24 mouse cellular contexts compared by ENCODE assay signal in the genomic region with DNA sequence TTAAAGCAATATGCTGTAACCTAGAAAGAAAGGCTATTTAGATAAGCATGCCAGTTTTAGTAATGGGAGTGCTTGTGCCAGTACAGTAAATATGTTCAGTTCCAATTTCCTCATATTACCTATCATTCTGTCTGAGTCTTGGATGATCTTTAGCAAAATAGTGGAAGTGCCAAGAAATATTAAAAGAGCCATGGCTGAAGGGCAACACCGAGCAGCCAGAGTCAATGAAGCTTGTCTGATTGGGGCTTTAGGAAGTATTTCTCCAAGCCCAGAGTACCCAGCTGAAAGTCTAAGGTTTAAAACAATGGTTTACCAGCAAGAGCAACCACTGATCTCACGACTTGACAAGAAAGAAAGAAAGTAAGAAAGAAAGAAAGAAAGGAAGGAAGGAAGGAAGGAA.
DNase-seq lines count a peak whose midpoint lies in the region; ATAC-seq and TF ChIP-seq lines count a peak whose summit lies in the region.
"Had no signal": no experiment of that assay in that cellular context is flagged by ENCODE, and none has a peak within 500 bp of the region (broad histone marks: within the 10 kb centered on the region; RNA-seq: fewer than 3 reads in every experiment).

No protein-coding gene starts in this region.

- ATAC-seq in liver, embryonic 11.5 days (replicated peaks; ENCODE audit: low FRiP score), result no peak
- no peak for ATAC-seq in hindbrain, embryonic 12.5 days (ENCODE audit: low FRiP score)
- ATAC-seq: forebrain, embryonic 13.5 days; forebrain, embryonic 15.5 days; forebrain, postnatal 0 days had no signal

- H3K4me3 ChIP-seq in kidney, adult 2 months (ENCODE audit: insufficient read depth, low read depth, low read length), result no peak overlapping the region
- H3K4me3 ChIP-seq in liver, adult 2 months (ENCODE audit: insufficient read depth, low read depth, low read length), result no peak overlapping the region
- H3K4me3 ChIP-seq in liver, embryonic 11.5 days (ENCODE audit: low read depth, low read length), result no peak overlapping the region
- no peak overlapping the region for H3K4me3 ChIP-seq in hindbrain, embryonic 12.5 days
- H3K4me3 ChIP-seq: embryonic facial prominence, embryonic 12.5 days; embryonic facial prominence, embryonic 15.5 days; erythroblast, embryonic 14.5 days; forebrain, embryonic 13.5 days; forebrain, embryonic 15.5 days had no signal

- no peaks in the 10 kb centered on the region for H3K27me3 ChIP-seq in kidney, adult 2 months (replicated peaks; ENCODE audit: control insufficient read depth, insufficient read depth, low read length)
- H3K27me3 ChIP-seq in liver, adult 2 months (ENCODE audit: control insufficient read depth, insufficient read depth, low read length), result no peaks in the 10 kb centered on the region
- H3K27me3 ChIP-seq in liver, embryonic 11.5 days (replicated peaks; ENCODE audit: control insufficient read depth, insufficient read depth, low read length), result no peaks in the 10 kb centered on the region
- no peaks in the 10 kb centered on the region for H3K27me3 ChIP-seq in hindbrain, embryonic 12.5 days
- H3K27me3 ChIP-seq: embryonic facial prominence, embryonic 12.5 days; embryonic facial prominence, embryonic 15.5 days; forebrain, embryonic 13.5 days; forebrain, embryonic 15.5 days had no signal

- H3K9me3 ChIP-seq in liver, embryonic 11.5 days (ENCODE audit: control insufficient read depth, low read length), result no peaks in the 10 kb centered on the region
- H3K9me3 ChIP-seq in hindbrain, embryonic 12.5 days (replicated peaks), result no peaks in the 10 kb centered on the region
- H3K9me3 ChIP-seq: embryonic facial prominence, embryonic 12.5 days; embryonic facial prominence, embryonic 15.5 days; forebrain, embryonic 13.5 days; forebrain, embryonic 15.5 days had no signal

- H3K79me2 ChIP-seq in liver, adult 2 months (ENCODE audit: control insufficient read depth, insufficient read depth, low read length), result no peaks in the 10 kb centered on the region

- DNase-seq in kidney, adult 2 months, result peak; percentile 37
- DNase-seq in kidney, postnatal 4 days, result no peak
- DNase-seq in kidney, adult 9 months, result peak; percentile 63
- DNase-seq in kidney, adult 11 months, result no peak
- peak; percentile 43 for DNase-seq in liver, adult 2 months (ENCODE audit: extremely low read depth, low read depth, low spot score)
- DNase-seq in liver, embryonic 11.5 days (ENCODE audit: low spot score), result no peak
- peak; percentile 79 for DNase-seq in gonadal fat pad, adult 2 months (ENCODE audit: low read depth)
- DNase-seq: adrenal gland, adult 2 months; adrenal gland, postnatal 10 days; adrenal gland, postnatal 25 days; cerebellum, adult 11 months; cerebellum, adult 18-20 months; cerebellum, adult 8-10 months; cerebellum, adult 9-11 months; cerebellum, postnatal 14 days; cerebellum, postnatal 36 days; embryo, embryonic 11 days; forebrain, postnatal 0 days had no signal

- no peak overlapping the region for H3K4me2 ChIP-seq in liver, embryonic 11.5 days
- no peak overlapping the region for H3K4me2 ChIP-seq in hindbrain, embryonic 12.5 days (replicated peaks)
- H3K4me2 ChIP-seq: embryonic facial prominence, embryonic 12.5 days; embryonic facial prominence, embryonic 15.5 days; forebrain, embryonic 13.5 days; forebrain, embryonic 15.5 days had no signal

- no peak for TF ChIP-seq POLR2A in kidney, adult 2 months (IDR thresholded peaks at IDR 0.05; ENCODE audit: low read depth, low read length)
- TF ChIP-seq POLR2A in liver, adult 2 months (IDR thresholded peaks at IDR 0.05; ENCODE audit: extremely low read depth, insufficient read depth, low read length), result no peak

- H3K4me1 ChIP-seq in kidney, adult 2 months (ENCODE audit: control insufficient read depth, insufficient read depth, low read length), result no peaks in the 10 kb centered on the region
- H3K4me1 ChIP-seq in liver, adult 2 months (ENCODE audit: control insufficient read depth, insufficient read depth, low read length), result no peaks in the 10 kb centered on the region
- no peaks in the 10 kb centered on the region for H3K4me1 ChIP-seq in liver, embryonic 11.5 days (replicated peaks; ENCODE audit: control insufficient read depth, insufficient read depth, low read length)
- H3K4me1 ChIP-seq in hindbrain, embryonic 12.5 days, result no peaks in the 10 kb centered on the region
- H3K4me1 ChIP-seq: embryonic facial prominence, embryonic 12.5 days; embryonic facial prominence, embryonic 15.5 days; forebrain, embryonic 13.5 days; forebrain, embryonic 15.5 days had no signal

- no peak overlapping the region for H3K9ac ChIP-seq in liver, adult 2 months (ENCODE audit: low read depth, low read length)
- no peak overlapping the region for H3K9ac ChIP-seq in liver, embryonic 11.5 days (ENCODE audit: low read depth, low read length)
- no peak overlapping the region for H3K9ac ChIP-seq in hindbrain, embryonic 12.5 days
- H3K9ac ChIP-seq: embryonic facial prominence, embryonic 12.5 days; embryonic facial prominence, embryonic 15.5 days; forebrain, embryonic 13.5 days; forebrain, embryonic 15.5 days; forebrain, postnatal 0 days had no signal

- 24% methylated on average over 2 of the region's 2 CpGs for WGBS in kidney, adult 2 months
- 26% methylated on average over 2 of the region's 2 CpGs for WGBS in liver, adult 2 months
- WGBS in liver, embryonic 11.5 days, result 64% methylated on average over 2 of the region's 2 CpGs
- WGBS in hindbrain, embryonic 12.5 days, result 61% methylated on average over 2 of the region's 2 CpGs

- no peak overlapping the region for H3K27ac ChIP-seq in kidney, adult 2 months (ENCODE audit: insufficient read depth, low read depth, low read length)
- H3K27ac ChIP-seq in liver, adult 2 months (replicated peaks; ENCODE audit: insufficient read depth, low read depth, low read length), result no peak overlapping the region
- no peak overlapping the region for H3K27ac ChIP-seq in liver, embryonic 11.5 days (ENCODE audit: low read depth, low read length)
- no peak overlapping the region for H3K27ac ChIP-seq in hindbrain, embryonic 12.5 days
- H3K27ac ChIP-seq: embryonic facial prominence, embryonic 12.5 days; embryonic facial prominence, embryonic 15.5 days; forebrain, embryonic 13.5 days; forebrain, embryonic 15.5 days had no signal

- no peak for TF ChIP-seq CTCF in kidney, adult 2 months (conservative IDR thresholded peaks at IDR 0.05; ENCODE audit: insufficient read depth, insufficient read length, low read depth, low read length)
- no peak for TF ChIP-seq CTCF in liver, adult 2 months (IDR thresholded peaks at IDR 0.05; ENCODE audit: low read depth, low read length)

- H3K36me3 ChIP-seq in kidney, adult 2 months (ENCODE audit: control insufficient read depth, insufficient read depth, low read length), result no peaks in the 10 kb centered on the region
- H3K36me3 ChIP-seq in liver, adult 2 months (ENCODE audit: control insufficient read depth, insufficient read depth, low read length), result no peaks in the 10 kb centered on the region
- H3K36me3 ChIP-seq in liver, embryonic 11.5 days (ENCODE audit: control insufficient read depth, insufficient read depth, low read length), result no peaks in the 10 kb centered on the region
- H3K36me3 ChIP-seq in hindbrain, embryonic 12.5 days, result no peaks in the 10 kb centered on the region
- H3K36me3 ChIP-seq: embryonic facial prominence, embryonic 12.5 days; embryonic facial prominence, embryonic 15.5 days; forebrain, embryonic 15.5 days had no signal

Comparison
In these comparisons a context has a peak if more than half of its experiments do, and no peak if none do; other contexts are left out.
1. DNase-seq: peak in kidney, adult 2 months (single experiment), kidney, adult 9 months (single experiment), liver, adult 2 months (single experiment) and gonadal fat pad, adult 2 months (single experiment); none in kidney, postnatal 4 days (0 of 2), kidney, adult 11 months (single experiment) and liver, embryonic 11.5 days (single experiment).